Mouse (Mus musculus): ENCODE results near the gene Neurog1. TPM values are rescaled to one million over a fixed set of nuclear protein-coding genes. Genes with fewer than 3 reads are reported as not detected.
A peak's percentile ranks its signal among the peaks of the same experiment; 100 is the strongest.

Gene Neurog1
- not detected in 2 replicates for total RNA-seq (2017)

GRCm38 (mm10) chr13:56251924-56252619 lies at the start of gene Neurog1:
Gene Neurog1 (minus strand): TSS chr13:56252163.
- ATAC-seq (replicated peaks in 1 of 2; ENCODE audit: insufficient read depth in 1 of 2, low FRiP score in 2 of 2, low TSS enrichment in 1 of 2, low read depth in 1 of 2, poor library complexity in 2 of 2, severe bottlenecking in 2 of 2): no peak

- ATAC-seq (replicated peaks in 1 of 2; ENCODE audit: insufficient read depth in 1 of 2, low FRiP score in 2 of 2, low TSS enrichment in 1 of 2, low read depth in 1 of 2, poor library complexity in 2 of 2, severe bottlenecking in 2 of 2): no peak
Measured at GRCm38 (mm10) chr13:56299336-56299735, 47.4 kb upstream of the Neurog1 start.

- no peak for ATAC-seq (replicated peaks in 1 of 2; ENCODE audit: insufficient read depth in 1 of 2, low FRiP score in 2 of 2, low TSS enrichment in 1 of 2, low read depth in 1 of 2, poor library complexity in 2 of 2, severe bottlenecking in 2 of 2)
Measured at GRCm38 (mm10) chr13:56296659-56297020, 44.7 kb upstream of the Neurog1 start.

- ATAC-seq (replicated peaks in 1 of 2; ENCODE audit: insufficient read depth in 1 of 2, low FRiP score in 2 of 2, low TSS enrichment in 1 of 2, low read depth in 1 of 2, poor library complexity in 2 of 2, severe bottlenecking in 2 of 2): no peak
Measured at GRCm38 (mm10) chr13:56295943-56296658, 44.1 kb upstream of the Neurog1 start, which contains the start of gene Cxcl14. Gene Cxcl14 (minus strand): TSS chr13:56296551.

- no peak; a peak in 1 of 4 replicates for ATAC-seq (replicated peaks in 1 of 2; ENCODE audit: insufficient read depth in 1 of 2, low FRiP score in 2 of 2, low TSS enrichment in 1 of 2, low read depth in 1 of 2, poor library complexity in 2 of 2, severe bottlenecking in 2 of 2)
Measured at GRCm38 (mm10) chr13:56295586-56295942, 43.6 kb upstream of the Neurog1 start.

GRCm38 (mm10) chr13:56294908-56295307 lies 42.9 kb upstream of the Neurog1 start:
- ATAC-seq (replicated peaks in 1 of 2; ENCODE audit: insufficient read depth in 1 of 2, low FRiP score in 2 of 2, low TSS enrichment in 1 of 2, low read depth in 1 of 2, poor library complexity in 2 of 2, severe bottlenecking in 2 of 2): no peak

- ATAC-seq (replicated peaks in 1 of 2; ENCODE audit: insufficient read depth in 1 of 2, low FRiP score in 2 of 2, low TSS enrichment in 1 of 2, low read depth in 1 of 2, poor library complexity in 2 of 2, severe bottlenecking in 2 of 2): no peak
Measured at GRCm38 (mm10) chr13:56289998-56290397, 38.0 kb upstream of the Neurog1 start.

GRCm38 (mm10) chr13:56289261-56289660 lies 37.3 kb upstream of the Neurog1 start:
- no peak for ATAC-seq (replicated peaks in 1 of 2; ENCODE audit: insufficient read depth in 1 of 2, low FRiP score in 2 of 2, low TSS enrichment in 1 of 2, low read depth in 1 of 2, poor library complexity in 2 of 2, severe bottlenecking in 2 of 2)

- no peak for ATAC-seq (replicated peaks in 1 of 2; ENCODE audit: insufficient read depth in 1 of 2, low FRiP score in 2 of 2, low TSS enrichment in 1 of 2, low read depth in 1 of 2, poor library complexity in 2 of 2, severe bottlenecking in 2 of 2)
Measured at GRCm38 (mm10) chr13:56288601-56289000, 36.6 kb upstream of the Neurog1 start.

GRCm38 (mm10) chr13:56287091-56287490 lies 35.1 kb upstream of the Neurog1 start:
- ATAC-seq (replicated peaks in 1 of 2; ENCODE audit: insufficient read depth in 1 of 2, low FRiP score in 2 of 2, low TSS enrichment in 1 of 2, low read depth in 1 of 2, poor library complexity in 2 of 2, severe bottlenecking in 2 of 2): no peak

GRCm38 (mm10) chr13:56283321-56283720 lies 31.4 kb upstream of the Neurog1 start:
- no peak for ATAC-seq (replicated peaks in 1 of 2; ENCODE audit: insufficient read depth in 1 of 2, low FRiP score in 2 of 2, low TSS enrichment in 1 of 2, low read depth in 1 of 2, poor library complexity in 2 of 2, severe bottlenecking in 2 of 2)

GRCm38 (mm10) chr13:56280356-56280755 lies 28.4 kb upstream of the Neurog1 start:
- no peak for ATAC-seq (replicated peaks in 1 of 2; ENCODE audit: insufficient read depth in 1 of 2, low FRiP score in 2 of 2, low TSS enrichment in 1 of 2, low read depth in 1 of 2, poor library complexity in 2 of 2, severe bottlenecking in 2 of 2)

- peak; percentile 68 to 71; a peak in 3 of 4 replicates for ATAC-seq (replicated peaks in 1 of 2; ENCODE audit: insufficient read depth in 1 of 2, low FRiP score in 2 of 2, low TSS enrichment in 1 of 2, low read depth in 1 of 2, poor library complexity in 2 of 2, severe bottlenecking in 2 of 2)
Measured at GRCm38 (mm10) chr13:56279439-56279838, 27.5 kb upstream of the Neurog1 start.

GRCm38 (mm10) chr13:56275171-56275570 lies 23.2 kb upstream of the Neurog1 start:
- ATAC-seq (replicated peaks in 1 of 2; ENCODE audit: insufficient read depth in 1 of 2, low FRiP score in 2 of 2, low TSS enrichment in 1 of 2, low read depth in 1 of 2, poor library complexity in 2 of 2, severe bottlenecking in 2 of 2): no peak

GRCm38 (mm10) chr13:56270124-56270523 lies 18.2 kb upstream of the Neurog1 start:
- no peak for ATAC-seq (replicated peaks in 1 of 2; ENCODE audit: insufficient read depth in 1 of 2, low FRiP score in 2 of 2, low TSS enrichment in 1 of 2, low read depth in 1 of 2, poor library complexity in 2 of 2, severe bottlenecking in 2 of 2)

- ATAC-seq (replicated peaks in 1 of 2; ENCODE audit: insufficient read depth in 1 of 2, low FRiP score in 2 of 2, low TSS enrichment in 1 of 2, low read depth in 1 of 2, poor library complexity in 2 of 2, severe bottlenecking in 2 of 2): no peak
Measured at GRCm38 (mm10) chr13:56267396-56267795, 15.4 kb upstream of the Neurog1 start.

- peak; percentile 42 to 62; a peak in 1 of 4 replicates for ATAC-seq (replicated peaks in 1 of 2; ENCODE audit: insufficient read depth in 1 of 2, low FRiP score in 2 of 2, low TSS enrichment in 1 of 2, low read depth in 1 of 2, poor library complexity in 2 of 2, severe bottlenecking in 2 of 2)
Measured at GRCm38 (mm10) chr13:56266435-56266834, 14.5 kb upstream of the Neurog1 start.

- no peak for ATAC-seq (replicated peaks in 1 of 2; ENCODE audit: insufficient read depth in 1 of 2, low FRiP score in 2 of 2, low TSS enrichment in 1 of 2, low read depth in 1 of 2, poor library complexity in 2 of 2, severe bottlenecking in 2 of 2)
Measured at GRCm38 (mm10) chr13:56265661-56266060, 13.7 kb upstream of the Neurog1 start.

GRCm38 (mm10) chr13:56262269-56262668 lies 10.3 kb upstream of the Neurog1 start:
- no peak for ATAC-seq (replicated peaks in 1 of 2; ENCODE audit: insufficient read depth in 1 of 2, low FRiP score in 2 of 2, low TSS enrichment in 1 of 2, low read depth in 1 of 2, poor library complexity in 2 of 2, severe bottlenecking in 2 of 2)
